Mouse (Mus musculus): ENCODE results near the gene Tbx6. TPM values are rescaled to one million over a fixed set of nuclear protein-coding genes. Genes with fewer than 3 reads are reported as not detected.

Gene Tbx6
- total RNA-seq (2021) (under 1 TPM; 0.31 to 0.75 TPM), polyA plus RNA-seq (2012; rRNA removed) (3.4 and 3.7 TPM in 2 replicates)
- long read RNA-seq = 0 reads

DNA sequence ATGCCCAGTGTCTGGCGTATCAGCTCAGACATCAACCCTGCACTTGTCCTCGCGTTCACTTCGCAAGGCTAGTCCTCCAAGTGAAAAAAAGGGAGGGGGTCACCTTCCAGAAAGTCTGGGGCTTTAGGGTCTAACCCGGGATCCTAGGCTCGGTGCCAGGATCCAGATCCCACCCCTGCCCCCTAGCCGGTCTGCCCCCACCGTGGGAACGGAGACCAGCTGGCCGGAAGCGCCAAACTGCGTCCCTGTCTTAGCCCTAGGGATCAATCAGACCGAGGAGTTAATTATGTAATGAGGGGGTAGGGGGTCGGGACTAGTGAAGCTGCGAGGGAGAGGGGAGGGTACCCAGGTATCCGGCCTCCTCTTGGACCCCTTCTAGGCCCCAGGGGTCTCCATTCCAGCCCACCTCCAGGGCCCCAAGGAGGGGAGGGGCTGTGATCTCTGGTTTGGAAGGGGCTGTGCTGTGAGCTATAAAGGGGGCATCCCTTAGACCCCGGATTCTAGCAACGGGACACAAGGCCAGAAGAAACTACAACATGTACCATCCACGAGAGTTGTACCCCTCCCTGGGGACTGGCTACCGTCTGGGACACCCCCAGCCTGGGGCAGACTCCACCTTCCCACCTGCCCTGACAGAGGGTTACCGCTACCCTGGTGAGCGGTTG lies at the start of gene Tbx6:
TSS of gene Tbx6 (plus strand) at position 513 of the 665 bp plus-strand sequence.
- DNase-seq = no peak

DNA sequence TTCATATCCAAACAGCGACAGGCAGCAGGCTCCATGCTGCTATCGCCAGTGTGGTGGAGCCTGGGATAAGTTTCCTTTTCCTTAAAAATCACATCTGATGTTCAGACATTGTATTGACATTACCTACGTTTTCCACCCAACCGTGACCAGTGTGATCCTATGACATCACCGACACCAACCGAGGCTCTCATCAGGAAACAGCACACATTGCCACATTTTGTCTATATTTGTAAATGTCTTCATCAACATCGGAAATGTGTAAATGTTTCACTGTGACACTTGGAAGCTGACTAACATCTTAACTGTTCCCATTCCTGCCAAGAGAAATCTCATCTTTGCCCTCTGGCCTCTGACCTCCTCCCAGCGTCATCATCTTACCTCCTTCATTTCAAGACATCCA lies 45.2 kb upstream of the Tbx6 start:
- no peak for DNase-seq

DNA sequence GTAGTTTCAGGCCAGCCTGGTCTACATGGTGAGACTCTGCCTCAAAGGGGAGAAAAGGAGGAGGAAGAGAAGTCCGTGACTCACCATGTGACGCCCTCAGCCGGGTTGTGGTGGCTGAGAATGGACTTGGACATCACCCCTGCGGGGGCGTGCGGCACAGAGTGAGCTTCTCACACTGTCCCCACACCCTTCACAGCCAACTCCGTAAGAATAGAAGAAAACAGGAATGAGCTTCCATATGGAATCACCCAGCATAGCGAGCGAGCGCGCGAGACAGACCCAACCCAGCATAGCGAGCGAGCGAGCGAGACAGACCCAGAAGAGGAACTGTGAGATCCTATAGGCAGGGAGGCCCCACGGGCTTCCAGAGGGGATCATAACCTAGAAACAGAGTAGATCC lies 41.7 kb upstream of the Tbx6 start:
- DNase-seq = no peak

DNA sequence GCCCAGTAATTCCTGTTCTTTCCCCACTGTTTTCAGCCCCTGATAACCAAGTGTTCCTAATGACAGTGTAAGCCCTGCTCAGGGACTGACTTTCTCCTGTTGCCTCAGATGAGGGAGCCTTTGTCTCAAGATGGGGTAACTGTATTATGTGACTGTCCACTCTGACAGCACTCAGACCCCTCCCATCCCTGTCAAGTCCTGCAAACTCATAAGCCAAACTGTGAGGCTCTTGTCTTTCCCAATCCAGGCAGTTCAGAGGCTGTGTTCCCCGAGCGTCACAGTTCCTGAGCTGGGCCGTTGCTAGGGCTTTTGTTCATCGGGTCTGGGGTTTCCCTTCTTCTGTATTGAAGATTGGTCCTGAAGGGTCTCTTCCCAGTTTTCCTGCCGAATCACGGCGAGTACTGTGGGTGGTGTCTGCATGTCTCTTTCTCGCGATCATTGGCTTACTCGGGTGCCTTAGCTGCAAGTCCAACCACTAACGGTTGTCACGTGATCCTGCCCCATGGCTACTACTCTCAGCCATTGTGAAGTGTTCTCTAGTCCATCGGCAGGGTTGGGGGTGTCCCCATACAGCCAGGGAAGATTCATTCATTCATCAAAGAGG lies 41.0 kb upstream of the Tbx6 start:
- no peak for DNase-seq

DNA sequence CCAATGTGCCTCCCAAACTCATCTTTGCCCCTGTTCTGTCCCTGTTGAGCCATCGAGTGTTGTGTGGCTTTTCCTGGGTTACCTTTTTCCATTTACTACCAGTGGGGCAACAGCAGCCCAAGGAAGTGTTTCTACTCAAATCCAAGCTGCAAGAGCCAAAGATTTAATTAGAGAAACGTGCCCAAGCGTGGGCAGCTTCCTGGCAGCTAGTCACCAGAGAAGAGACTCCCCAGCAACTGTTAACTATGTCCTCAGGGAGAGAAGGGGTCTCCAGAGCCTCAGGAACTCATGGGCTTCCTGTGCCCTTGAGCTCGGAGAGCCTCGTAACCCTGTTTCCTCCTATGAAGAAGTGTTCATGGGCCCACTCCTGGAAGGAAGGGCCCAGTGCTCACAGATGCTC lies 40.3 kb upstream of the Tbx6 start:
- no peak for DNase-seq

DNA sequence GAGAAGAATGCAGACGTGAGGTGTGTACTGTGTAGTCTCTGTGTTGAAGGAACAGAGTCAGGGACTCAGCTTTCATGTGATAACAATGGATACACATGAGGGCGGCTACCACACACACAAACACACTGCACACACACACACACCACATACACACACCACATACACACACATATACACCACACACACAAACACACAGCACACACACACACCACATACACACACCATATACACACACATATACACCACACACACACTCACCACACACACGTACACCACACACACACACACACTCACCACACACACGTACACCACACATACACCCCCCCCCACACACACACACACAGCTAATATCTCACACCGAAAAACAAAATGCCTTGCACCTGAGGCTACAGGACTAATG lies 39.8 kb upstream of the Tbx6 start:
- no peak for DNase-seq

DNA sequence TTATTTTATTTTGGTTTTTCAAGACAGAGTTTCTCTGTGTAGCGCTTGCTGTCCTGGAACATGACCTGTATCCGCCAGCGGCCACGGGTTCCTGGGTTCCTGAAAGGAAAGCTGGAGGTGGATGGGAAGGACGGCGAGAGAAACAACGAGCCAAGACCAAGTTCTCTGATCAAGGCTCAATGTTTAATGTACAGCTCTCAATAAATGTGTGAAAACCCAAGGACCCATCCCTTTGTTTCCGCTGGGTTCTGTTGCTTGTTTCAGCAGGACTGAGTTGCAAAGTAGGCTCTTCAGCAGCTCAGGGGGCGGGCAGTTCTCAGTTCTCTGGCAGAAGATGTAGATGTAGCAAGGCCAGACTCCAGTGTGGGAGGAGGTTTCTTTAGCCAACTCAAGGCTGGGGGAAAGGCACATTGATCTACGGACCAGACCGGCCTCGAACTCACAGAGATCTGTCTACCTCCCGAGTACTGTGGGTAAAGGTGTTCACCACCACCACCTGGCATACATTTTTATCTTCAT lies 39.3 kb upstream of the Tbx6 start:
- DNase-seq = no peak

DNA sequence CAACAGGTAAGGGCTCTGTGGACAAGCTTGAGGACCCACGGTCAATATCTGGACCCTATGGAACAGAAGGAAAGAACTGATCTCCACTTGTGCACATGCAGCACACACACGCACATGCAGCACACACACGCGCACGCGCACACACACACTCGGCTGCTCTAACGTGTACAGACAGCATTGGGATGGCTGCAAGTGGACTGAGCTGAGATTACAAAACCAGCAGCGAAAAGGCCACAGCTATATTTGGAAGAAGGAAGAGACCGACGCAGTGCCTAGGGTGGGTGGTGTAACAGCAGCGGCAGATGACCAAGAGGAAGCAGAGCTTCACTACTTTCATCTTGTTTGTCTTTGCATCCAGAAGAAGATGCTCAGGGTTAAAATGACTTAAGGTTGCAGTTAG lies 35.2 kb upstream of the Tbx6 start:
- no peak for DNase-seq

DNA sequence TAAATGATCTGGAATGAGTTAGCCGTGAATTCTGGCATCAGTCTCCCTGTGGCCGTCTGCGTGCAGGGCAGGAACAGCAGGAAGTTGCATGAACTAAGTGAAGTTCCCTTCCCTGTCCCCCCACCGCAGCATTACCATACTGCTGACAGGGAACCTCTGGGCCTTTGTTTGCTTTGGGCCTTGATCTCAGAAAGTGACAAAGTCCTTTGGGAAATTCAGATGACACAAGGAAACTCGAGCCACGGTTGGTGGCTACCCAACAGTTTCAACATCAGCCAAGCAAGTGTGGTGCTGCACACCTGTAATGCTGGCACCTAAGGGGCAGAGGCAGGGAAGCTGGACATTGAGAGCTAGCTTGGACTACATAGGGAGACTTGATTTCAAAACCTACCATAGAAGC lies 34.5 kb upstream of the Tbx6 start:
- DNase-seq = no peak

DNA sequence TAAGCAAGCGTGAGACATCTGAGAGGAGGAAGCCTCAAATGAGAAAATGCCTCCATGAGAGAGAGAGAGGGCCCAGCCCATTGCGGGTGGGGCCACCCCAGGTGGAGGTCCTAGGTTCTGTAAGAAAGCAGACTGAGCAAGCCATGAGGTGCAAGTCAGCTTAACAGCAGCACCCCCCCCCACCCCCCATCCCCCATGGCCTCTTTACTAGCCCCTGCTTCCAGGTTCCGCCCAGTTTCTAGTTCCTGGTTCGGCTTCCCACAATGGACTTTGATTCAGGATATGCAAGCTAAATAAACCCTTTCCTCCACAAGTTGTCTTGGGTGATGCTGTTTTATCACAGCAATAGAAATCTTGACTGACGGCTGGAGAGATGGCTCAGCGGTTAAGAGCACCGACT lies 32.5 kb upstream of the Tbx6 start:
- DNase-seq = no peak

DNA sequence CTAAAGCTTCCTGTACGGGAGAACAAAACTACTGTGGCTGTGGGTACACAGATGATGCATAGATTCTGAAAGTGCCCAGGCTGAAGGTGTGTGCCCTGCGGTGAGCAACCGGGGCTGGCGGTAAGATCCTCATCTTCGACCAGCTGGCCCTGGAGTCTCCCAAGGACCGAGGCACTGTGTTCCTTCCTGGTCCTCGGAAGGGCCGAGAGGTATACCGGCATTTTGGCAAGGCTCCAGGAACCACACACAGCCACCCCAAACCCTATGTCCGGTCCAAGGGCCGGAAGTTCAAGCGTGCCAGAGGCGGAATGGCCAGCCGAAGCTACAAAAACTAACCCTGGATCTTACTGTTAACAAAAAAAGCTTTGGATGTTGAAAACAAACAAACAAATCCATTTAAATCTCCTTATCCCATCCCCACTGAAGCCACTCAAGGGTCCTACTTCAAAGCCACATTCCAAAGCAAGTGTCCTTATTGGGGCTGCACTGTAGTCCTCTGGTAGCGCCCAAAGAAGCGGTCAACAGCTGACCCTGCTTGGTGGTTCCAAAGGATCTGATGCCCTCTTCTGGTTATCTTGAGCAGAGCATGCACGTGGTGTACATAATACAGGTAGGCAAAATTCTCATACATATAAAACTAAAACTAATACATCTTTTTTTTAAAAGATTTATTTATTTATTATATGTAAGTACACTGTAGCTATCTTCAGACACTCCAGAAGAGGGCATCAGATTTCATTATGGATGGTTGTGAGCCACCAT lies 31.5 kb upstream of the Tbx6 start:
- DNase-seq = no peak

DNA sequence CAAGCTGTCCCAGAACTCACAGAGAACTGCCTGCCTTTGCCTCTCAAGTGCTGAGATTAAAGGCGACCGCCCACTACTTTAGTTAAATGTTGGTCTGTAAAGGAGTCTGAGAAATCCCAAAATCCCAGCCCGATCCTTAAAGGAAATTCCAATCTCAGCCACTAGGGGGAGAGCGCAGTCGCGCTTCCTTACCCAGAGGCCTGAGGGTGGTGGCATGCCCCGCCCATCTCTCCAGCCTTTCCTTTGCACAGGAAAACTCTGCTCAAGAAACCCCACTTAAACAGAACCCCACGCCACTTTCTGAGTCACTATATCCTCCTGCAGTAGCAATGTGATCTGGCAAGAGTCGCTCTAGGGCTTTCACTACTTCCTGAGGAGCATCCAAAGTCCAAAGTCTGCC lies 26.4 kb upstream of the Tbx6 start:
- DNase-seq = peak; percentile 79

DNA sequence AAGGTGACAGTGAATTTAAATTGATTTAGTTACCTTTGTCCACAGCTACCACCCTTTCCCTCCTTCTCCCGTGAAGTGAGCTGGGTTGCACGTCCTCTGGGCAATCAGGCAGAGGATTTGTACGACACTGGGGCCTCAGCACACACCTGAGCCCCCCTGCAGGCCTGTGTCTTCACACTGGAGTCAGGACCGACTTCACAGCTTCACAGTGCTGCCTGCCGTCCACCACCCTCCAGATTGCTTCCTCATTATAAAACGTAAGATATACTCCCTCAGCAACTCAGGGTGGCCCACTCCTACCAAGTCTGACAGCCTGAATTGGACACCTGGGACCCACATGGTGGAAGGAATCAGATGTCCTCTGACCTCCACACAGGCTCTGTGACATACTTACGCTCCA lies 22.7 kb upstream of the Tbx6 start:
- no peak for DNase-seq

DNA sequence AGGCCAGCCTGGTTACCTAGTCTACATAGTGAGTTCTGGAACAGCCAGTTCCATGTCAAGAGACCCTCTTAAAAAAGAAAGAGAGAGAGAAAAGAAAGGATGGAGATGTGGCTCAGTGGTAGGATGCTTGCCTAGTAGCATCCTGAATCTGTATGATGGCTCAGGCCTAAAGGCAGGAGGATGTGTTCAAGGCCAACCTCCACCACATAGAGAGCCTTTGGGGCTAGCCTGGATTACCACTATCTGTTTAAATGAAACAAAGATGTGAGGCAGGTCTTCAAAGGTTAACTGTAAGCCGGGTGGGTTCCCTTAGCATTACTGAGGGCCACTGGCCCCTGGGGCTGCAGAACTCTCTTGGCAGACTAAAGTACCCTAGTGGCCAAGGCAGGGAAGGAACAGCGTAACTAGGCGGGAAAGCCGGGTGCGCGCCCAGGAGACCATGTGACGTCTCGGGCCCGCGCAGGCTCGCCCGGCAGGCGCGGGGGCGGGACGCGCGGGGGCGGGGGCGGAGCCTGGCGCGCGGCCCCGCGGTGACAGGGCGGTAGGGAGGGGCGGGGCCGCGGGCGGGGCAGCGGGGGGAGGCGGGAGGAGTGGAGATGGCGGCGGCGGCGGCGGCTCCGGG lies 22.1 kb upstream of the Tbx6 start, which contains the start of gene Mapk3:
TSS of gene Mapk3 (plus strand) at position 552 of the 622 bp plus-strand sequence.
- DNase-seq = peak; percentile 93

DNA sequence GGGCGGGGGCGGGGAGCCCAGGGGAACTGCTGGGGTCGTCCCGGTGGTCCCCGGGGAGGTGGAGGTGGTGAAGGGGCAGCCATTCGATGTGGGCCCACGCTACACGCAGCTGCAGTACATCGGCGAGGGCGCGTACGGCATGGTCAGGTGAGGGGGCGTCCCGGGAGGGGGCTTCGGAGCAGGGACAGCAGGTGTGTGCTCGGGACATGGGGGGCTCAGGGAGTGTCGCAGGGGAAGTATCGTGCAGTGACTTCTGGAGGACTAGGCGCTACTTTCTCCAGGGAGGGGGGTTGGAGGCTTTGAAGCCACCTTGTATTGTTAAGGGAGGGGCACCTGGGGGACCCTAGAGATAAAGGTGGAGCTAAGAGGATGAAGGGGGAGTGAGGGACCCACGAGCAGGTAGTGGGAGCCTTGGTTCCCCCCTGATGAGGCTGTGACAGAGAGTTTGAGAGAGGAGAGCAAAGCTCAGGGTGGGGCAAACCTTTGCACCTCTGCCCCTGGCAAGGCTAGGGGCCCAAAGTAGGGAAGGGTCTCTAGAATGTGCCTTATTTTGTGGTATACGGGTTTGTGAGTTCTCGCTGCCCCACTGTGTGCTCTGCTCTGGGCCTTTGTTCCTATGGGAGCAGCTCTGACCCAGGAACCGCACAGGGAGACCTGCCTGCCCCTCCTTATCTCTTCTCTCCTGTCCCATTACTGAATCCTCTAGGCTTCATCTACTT lies 21.5 kb upstream of the Tbx6 start:
- DNase-seq = peak; percentile 42

DNA sequence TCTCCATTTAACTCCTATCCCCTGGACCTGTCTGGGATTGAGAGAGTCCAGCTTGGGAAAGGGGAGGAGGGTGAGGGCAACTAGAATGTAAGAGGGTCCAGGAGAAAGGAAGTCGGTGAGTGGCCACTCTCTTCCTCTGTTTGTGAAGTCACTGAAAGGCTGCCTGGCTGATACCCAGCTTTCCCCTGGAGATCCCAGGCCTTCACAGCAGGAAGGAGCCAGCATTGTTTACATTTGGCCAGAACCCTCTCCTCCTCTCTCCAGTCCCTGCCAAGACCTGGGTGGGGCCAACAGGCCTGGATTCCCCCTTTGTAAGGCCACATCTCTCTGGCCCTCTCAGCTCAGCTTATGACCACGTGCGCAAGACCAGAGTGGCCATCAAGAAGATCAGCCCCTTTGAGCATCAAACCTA lies 20.9 kb upstream of the Tbx6 start:
- peak; percentile 78 for DNase-seq

DNA sequence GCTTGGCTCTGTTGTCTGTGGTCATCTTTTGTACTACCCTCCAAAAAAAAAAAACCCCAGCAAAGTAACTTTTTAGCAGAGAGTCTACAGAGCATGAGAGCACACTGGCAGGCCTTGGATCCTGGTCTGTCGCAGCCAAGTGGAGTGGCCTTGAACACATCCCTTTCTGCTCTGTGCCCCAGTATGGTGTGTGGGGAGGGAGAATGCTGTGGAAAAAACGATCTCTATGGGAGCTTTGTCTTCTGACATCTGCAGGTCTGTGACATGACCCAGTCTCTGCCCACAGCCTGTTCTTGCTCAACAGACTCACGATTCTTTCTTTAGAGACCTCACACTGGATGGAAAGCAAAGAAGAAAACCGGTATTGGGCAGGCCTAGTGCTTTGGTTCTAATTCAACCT lies 20.3 kb upstream of the Tbx6 start:
- peak; percentile 72 for DNase-seq

DNA sequence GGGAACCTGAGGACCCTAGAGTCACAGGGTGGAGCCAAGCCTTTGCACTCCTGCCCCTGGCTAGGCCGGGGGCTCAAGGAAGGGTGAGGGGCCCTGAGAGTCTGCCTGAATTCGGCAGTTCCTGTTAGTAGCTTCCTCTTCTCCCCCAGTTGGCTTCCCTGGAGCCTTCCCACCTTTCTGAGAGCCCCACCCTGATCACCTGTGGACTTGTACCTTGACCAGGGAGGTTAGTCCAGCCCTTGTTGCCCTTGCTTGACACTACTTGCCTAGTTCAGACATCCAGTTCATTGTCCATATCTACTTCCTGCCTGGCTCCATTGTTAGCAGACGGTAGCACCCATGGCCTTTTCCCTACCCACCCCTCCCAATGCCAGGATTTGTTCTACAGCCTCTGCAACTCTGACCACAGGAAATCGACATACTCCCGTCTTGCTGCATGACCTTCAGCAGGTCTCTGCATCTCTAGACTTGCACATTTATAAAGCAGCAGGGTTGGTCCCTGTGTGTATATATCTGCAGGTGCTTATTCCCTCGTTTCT lies 19.7 kb upstream of the Tbx6 start:
- DNase-seq = no peak

DNA sequence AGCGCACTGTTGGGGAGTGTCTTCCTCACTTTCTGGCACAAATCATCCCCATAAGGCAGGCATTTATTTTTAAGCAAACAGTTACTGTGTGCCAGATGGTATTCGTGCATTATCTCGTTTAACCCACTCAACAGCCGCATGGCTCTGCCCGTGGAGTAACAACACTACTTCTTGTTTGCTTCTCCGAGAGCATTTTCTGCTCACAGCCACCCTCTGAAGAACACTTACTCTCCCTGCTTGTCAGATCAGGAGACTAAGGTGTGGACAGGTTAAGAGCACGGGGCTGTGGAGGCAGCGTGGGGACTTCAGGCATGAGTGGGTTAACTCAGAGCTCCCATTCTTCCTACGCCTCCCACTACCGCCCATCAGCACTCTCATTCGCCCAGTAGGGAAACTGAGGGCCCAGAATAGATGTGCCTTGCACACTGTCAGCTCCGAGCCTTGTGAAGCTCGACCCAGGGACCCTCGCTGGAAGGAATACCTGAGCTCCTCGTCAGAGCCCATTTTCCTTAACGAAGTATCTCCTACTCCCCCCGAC lies 18.7 kb upstream of the Tbx6 start:
- no peak for DNase-seq

DNA sequence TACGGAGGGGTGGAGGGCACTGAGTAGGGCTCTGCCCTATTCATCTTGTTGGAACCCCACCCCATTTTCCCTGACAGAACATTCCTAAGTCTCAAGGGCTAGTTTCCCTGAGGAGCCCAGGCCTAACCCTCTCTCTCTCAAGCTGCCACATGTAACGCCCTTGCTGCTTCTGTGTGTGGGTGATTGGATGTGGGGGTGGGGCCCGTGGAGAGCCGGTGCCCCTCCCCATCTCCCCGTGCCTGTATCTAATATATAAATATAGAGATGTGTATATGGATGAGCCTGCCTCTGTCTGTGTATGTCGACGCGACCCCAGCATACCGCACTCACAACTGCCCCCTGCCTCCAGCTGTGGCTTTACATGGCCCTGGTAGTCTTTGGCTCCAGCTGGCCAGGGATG lies 15.7 kb upstream of the Tbx6 start:
- DNase-seq = no peak

DNA sequence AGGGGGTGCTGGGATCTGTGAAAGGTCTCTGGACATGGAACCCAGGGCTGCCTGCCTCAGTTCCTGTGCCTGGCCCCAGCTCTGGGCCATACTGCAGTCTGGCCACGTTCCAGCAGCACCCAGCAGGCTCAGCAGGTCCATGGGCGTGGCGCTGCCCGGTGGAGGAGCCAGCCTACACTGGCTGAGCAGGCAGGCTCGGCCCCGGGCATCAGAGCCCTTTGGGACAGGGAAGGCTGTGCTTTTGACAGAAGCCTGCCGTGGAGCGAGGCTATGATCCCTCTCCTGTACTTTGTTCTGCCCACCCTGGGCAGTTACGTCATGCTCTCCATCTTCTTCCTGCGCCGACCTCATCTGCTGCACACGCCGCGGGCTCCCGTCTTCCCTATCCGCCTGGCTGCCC lies 15.1 kb upstream of the Tbx6 start, which contains the start of gene Gdpd3:
TSS of gene Gdpd3 (plus strand) at position 134 of the 400 bp plus-strand sequence.
- DNase-seq = no peak
